Mouse (Mus musculus) spleen, postnatal 0 days (tissue): ENCODE data around the gene Mkrn2. TPM values are rescaled to one million over a fixed set of nuclear protein-coding genes. Genes with fewer than 3 reads are reported as not detected.

Experiments
- polyA plus RNA-seq: library from polyadenylated mRNA; unstranded; fragments of >200 nt; fragmentation: Nextera tagmentation; extraction: Ambion mirVana; gene quantifications from 2 replicates; pipeline ENCODE4 v1.2.1, GENCODE M21; 2015

Mkrn2 gene
- 12.3 and 13.0 TPM in 2 replicates for polyA plus RNA-seq

DNA sequence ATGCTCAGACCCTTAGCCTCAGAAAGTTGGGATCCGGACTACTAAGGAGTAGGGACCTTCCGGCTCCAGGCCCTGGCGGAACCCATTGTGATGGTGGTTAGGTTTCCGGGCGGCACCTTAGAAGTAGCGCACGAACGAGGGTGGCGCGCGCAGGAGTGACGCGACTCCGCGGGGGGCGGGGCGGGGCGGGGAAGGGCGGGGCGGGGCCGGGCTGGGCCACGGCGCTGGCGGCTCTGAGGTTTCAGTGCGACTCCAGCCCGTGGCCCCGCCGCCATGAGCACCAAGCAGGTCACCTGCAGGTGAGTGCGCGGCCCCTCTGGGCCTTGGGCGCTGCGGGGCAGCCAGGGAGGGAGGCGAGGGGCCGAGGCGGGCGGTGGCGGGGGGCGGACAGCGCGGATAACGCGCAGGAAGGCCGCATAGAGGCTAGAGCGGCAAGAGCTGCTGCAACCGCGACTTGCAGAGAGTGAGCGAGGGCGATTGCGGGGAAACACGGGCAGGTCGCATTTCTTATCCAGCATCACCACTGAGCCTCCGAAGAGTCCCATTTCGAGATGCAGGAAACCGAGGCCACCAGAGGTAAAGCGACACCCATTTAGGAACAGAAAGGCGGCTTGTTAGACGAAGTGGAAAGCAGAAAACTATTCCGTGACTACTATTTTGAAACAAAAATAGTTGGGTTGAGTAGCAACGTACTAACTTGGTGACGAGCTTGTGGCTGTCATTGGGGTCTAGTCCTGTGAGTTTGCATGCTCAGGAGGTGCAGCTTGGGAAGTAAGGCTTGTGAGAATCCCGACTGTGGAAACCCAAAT is at the start of gene Mkrn2:
Gene Mkrn2 (plus strand): TSS at position 188 of the 809 bp plus-strand sequence.

DNA sequence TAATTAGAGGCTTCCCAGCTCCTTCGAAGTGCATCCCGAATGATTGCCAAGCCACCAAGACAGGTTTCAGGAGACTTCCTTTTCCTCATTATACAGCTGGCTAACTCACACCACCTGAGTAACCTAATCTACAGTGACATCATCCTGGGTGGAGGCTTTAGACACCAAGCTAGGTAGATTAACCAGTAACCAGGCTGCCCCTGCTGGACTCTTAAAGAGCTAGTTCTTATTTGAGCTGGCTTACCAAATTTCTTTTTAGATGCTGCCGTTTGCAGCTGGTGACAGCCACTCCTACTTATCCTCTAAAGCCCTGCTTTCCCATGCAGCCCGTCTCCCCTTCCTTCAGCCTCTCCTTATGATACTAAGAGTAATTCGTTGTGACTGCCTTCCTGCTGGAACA is 9.2 kb upstream of the Mkrn2 start, which contains the start of gene Mkrn2os:
Gene Mkrn2os (minus strand): TSS at position 119 of the 400 bp plus-strand sequence.

Other genes with a start within 250 kb of the Mkrn2 start
- gene Pparg, start 241.0 kb upstream of the Mkrn2 start, polyA plus RNA-seq: 3.0 and 3.4 TPM in 2 replicates
- gene Tsen2, start 57.2 kb upstream of the Mkrn2 start, polyA plus RNA-seq: 11.1 and 12.9 TPM in 2 replicates
- 0.05 TPM in 1 of 2 replicates, not detected in the other for gene Mkrn2os, start 9.3 kb upstream of the Mkrn2 start, polyA plus RNA-seq
- 48.9 and 50.0 TPM in 2 replicates for gene Raf1, start 74.7 kb downstream of the Mkrn2 start, polyA plus RNA-seq
- 32.7 and 35.0 TPM in 2 replicates for gene Tmem40, start 160.5 kb downstream of the Mkrn2 start, polyA plus RNA-seq
- gene Cand2, start 172.6 kb downstream of the Mkrn2 start, polyA plus RNA-seq: 2.1 and 2.8 TPM in 2 replicates
- 2,197 and 2,236 TPM in 2 replicates for gene Rpl32, start 206.8 kb downstream of the Mkrn2 start, polyA plus RNA-seq
- 0.13 and 0.18 TPM in 2 replicates for gene Efcab12, start 236.5 kb downstream of the Mkrn2 start, polyA plus RNA-seq